In the genomic region with DNA sequence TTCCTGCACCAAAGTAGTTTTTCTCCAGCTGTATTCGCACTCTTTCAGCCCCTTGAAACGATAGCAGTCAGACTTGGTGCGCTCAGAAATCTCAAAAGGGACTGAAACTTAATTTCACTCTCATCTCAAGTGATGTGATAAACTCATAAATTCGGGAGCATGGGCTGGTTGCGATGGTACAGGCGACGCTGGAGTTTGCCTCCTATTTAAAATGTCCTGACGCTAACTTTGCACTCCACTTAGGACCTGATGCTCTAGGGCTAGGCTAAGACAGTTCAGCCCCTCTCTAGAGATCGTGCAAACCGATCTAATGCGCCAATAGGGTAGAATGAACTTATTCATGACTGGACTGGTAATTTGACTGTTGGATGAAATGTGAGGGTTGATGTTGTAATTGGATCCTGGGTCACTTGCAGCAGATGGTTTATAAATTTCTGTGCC, we compare ENCODE assay signal across 1 mouse cellular context.
TF ChIP-seq lines count a peak whose summit lies in the region.

No protein-coding gene starts in this region.

TF ChIP-seq in CH12.LX, 34 proteins besides CTCF, POLR2A, EP300 and RAD21:
- TF ChIP-seq ELF1 (IDR thresholded peaks at IDR 0.05; ENCODE audit: low read depth, low read length) (0 out of 2 replicates have a peak, but pooled peaks have one; percentile 29), SMC3 (IDR thresholded peaks at IDR 0.05; ENCODE audit: low read depth, low read length) (no peak), TBP (conservative IDR thresholded peaks at IDR 0.05; ENCODE audit: low read depth, low read length) (0 out of 2 replicates have a peak, but pooled peaks have one; percentile 43), CHD1 (IDR thresholded peaks at IDR 0.05; ENCODE audit: low read depth, low read length) (0 out of 2 replicates have a peak, but pooled peaks have one; percentile 84), USF2 (conservative IDR thresholded peaks at IDR 0.05; ENCODE audit: low read depth, low read length) (no peak), MAZ (IDR thresholded peaks at IDR 0.05; ENCODE audit: low read depth, low read length) (0 out of 2 replicates have a peak, but pooled peaks have one; percentile 16)
